Mouse (Mus musculus): ENCODE measurements around the gene Limch1. TPM values are rescaled to one million over a fixed set of nuclear protein-coding genes. Genes with fewer than 3 reads are reported as not detected.

The Limch1 gene
- polyA plus RNA-seq, 1 experiment from 2014 or later = not detected

- H3K36me3 ChIP-seq (ENCODE audit: inconsistent target) = no peaks in the 10 kb centered on the region
- no peaks in the 10 kb centered on the region for H3K79me2 ChIP-seq (ENCODE audit: inconsistent target)
- H3K27ac ChIP-seq = no peak overlapping the region
- WGBS (ENCODE audit: missing documents) = 84% methylated on average over 4 of the region's 4 CpGs
- H3K4me3 ChIP-seq (ENCODE audit: inconsistent target) = no peak overlapping the region
Observed at GRCm38 (mm10) chr5:67011985-67012384, 266.4 kb downstream of the Limch1 start.

GRCm38 (mm10) chr5:67013926-67014325, 268.3 kb downstream of the Limch1 start:
- H3K27ac ChIP-seq = no peak overlapping the region
- H3K36me3 ChIP-seq (ENCODE audit: inconsistent target) = no peaks in the 10 kb centered on the region
- no peaks in the 10 kb centered on the region for H3K79me2 ChIP-seq (ENCODE audit: inconsistent target)
- no peak overlapping the region for H3K4me3 ChIP-seq (ENCODE audit: inconsistent target)
- 81% methylated on average over 3 of the region's 3 CpGs for WGBS (ENCODE audit: missing documents)

GRCm38 (mm10) chr5:67016450-67016849, 270.8 kb downstream of the Limch1 start:
- no peak overlapping the region for H3K4me3 ChIP-seq (ENCODE audit: inconsistent target)
- no peak overlapping the region for H3K27ac ChIP-seq
- H3K36me3 ChIP-seq (ENCODE audit: inconsistent target) = no peaks in the 10 kb centered on the region
- H3K79me2 ChIP-seq (ENCODE audit: inconsistent target) = no peaks in the 10 kb centered on the region
- 17% methylated on average over 4 of the region's 7 CpGs for WGBS (ENCODE audit: missing documents)

GRCm38 (mm10) chr5:67024459-67025050, 278.9 kb downstream of the Limch1 start:
- H3K36me3 ChIP-seq (ENCODE audit: inconsistent target) = no peaks in the 10 kb centered on the region
- no peak overlapping the region for H3K27ac ChIP-seq
- H3K79me2 ChIP-seq (ENCODE audit: inconsistent target) = no peaks in the 10 kb centered on the region
- WGBS (ENCODE audit: missing documents) = 35% methylated on average over 10 of the region's 10 CpGs
- no peak overlapping the region for H3K4me3 ChIP-seq (ENCODE audit: inconsistent target)

GRCm38 (mm10) chr5:67025095-67025494, 279.5 kb downstream of the Limch1 start:
- 80% methylated on average over 8 of the region's 8 CpGs for WGBS (ENCODE audit: missing documents)
- Histone ChIP-seq H3K79me2 (ENCODE audit: inconsistent target) (no peaks in the 10 kb centered on the region), H3K4me3 (ENCODE audit: inconsistent target) (no peak overlapping the region), H3K27ac (no peak overlapping the region), H3K36me3 (ENCODE audit: inconsistent target) (no peaks in the 10 kb centered on the region)

GRCm38 (mm10) chr5:67025581-67025980, 280.0 kb downstream of the Limch1 start:
- no peaks in the 10 kb centered on the region for H3K79me2 ChIP-seq (ENCODE audit: inconsistent target)
- H3K27ac ChIP-seq = no peak overlapping the region
- H3K36me3 ChIP-seq (ENCODE audit: inconsistent target) = no peaks in the 10 kb centered on the region
- H3K4me3 ChIP-seq (ENCODE audit: inconsistent target) = no peak overlapping the region
- WGBS (ENCODE audit: missing documents) = 90% methylated on average over 6 of the region's 10 CpGs

- Histone ChIP-seq H3K4me3 (ENCODE audit: inconsistent target) (no peak overlapping the region), H3K27ac (no peak overlapping the region), H3K79me2 (ENCODE audit: inconsistent target) (no peaks in the 10 kb centered on the region), H3K36me3 (ENCODE audit: inconsistent target) (no peaks in the 10 kb centered on the region)
- 56% methylated on average over 14 of the region's 16 CpGs for WGBS (ENCODE audit: missing documents)
Observed at GRCm38 (mm10) chr5:67028786-67029185, 283.2 kb downstream of the Limch1 start.

- WGBS (ENCODE audit: missing documents) = 57% methylated on average over 3 of the region's 3 CpGs
- no peak overlapping the region for H3K4me3 ChIP-seq (ENCODE audit: inconsistent target)
- no peak overlapping the region for H3K27ac ChIP-seq
- H3K36me3 ChIP-seq (ENCODE audit: inconsistent target) = no peaks in the 10 kb centered on the region
- no peaks in the 10 kb centered on the region for H3K79me2 ChIP-seq (ENCODE audit: inconsistent target)
Observed at GRCm38 (mm10) chr5:67029946-67030345, 284.3 kb downstream of the Limch1 start.

- Histone ChIP-seq H3K79me2 (ENCODE audit: inconsistent target) (no peaks in the 10 kb centered on the region), H3K27ac (no peak overlapping the region), H3K36me3 (ENCODE audit: inconsistent target) (no peaks in the 10 kb centered on the region), H3K4me3 (ENCODE audit: inconsistent target) (no peak overlapping the region)
- 86% methylated on average over 7 of the region's 7 CpGs for WGBS (ENCODE audit: missing documents)
Observed at GRCm38 (mm10) chr5:67032601-67033000, 287.0 kb downstream of the Limch1 start.

GRCm38 (mm10) chr5:67043932-67044331, 298.3 kb downstream of the Limch1 start:
- H3K27ac ChIP-seq = no peak overlapping the region
- H3K36me3 ChIP-seq (ENCODE audit: inconsistent target) = no peaks in the 10 kb centered on the region
- no peak overlapping the region for H3K4me3 ChIP-seq (ENCODE audit: inconsistent target)
- H3K79me2 ChIP-seq (ENCODE audit: inconsistent target) = no peaks in the 10 kb centered on the region
- 49% methylated on average over 8 of the region's 9 CpGs for WGBS (ENCODE audit: missing documents)

GRCm38 (mm10) chr5:67048003-67048402, 302.4 kb downstream of the Limch1 start:
- no peaks in the 10 kb centered on the region for H3K79me2 ChIP-seq (ENCODE audit: inconsistent target)
- H3K4me3 ChIP-seq (ENCODE audit: inconsistent target) = no peak overlapping the region
- H3K27ac ChIP-seq = no peak overlapping the region
- WGBS (ENCODE audit: missing documents) = 25% methylated on average over 4 of the region's 4 CpGs
- no peaks in the 10 kb centered on the region for H3K36me3 ChIP-seq (ENCODE audit: inconsistent target)

GRCm38 (mm10) chr5:67057803-67058202, 312.2 kb downstream of the Limch1 start:
- Histone ChIP-seq H3K4me3 (ENCODE audit: inconsistent target) (no peak overlapping the region), H3K79me2 (ENCODE audit: inconsistent target) (no peaks in the 10 kb centered on the region), H3K36me3 (ENCODE audit: inconsistent target) (no peaks in the 10 kb centered on the region), H3K27ac (no peak overlapping the region)
- 81% methylated on average over 6 of the region's 6 CpGs for WGBS (ENCODE audit: missing documents)

- no peak overlapping the region for H3K4me3 ChIP-seq (ENCODE audit: inconsistent target)
- no peaks in the 10 kb centered on the region for H3K79me2 ChIP-seq (ENCODE audit: inconsistent target)
- no peaks in the 10 kb centered on the region for H3K36me3 ChIP-seq (ENCODE audit: inconsistent target)
- 25% methylated on average over 3 of the region's 4 CpGs for WGBS (ENCODE audit: missing documents)
- no peak overlapping the region for H3K27ac ChIP-seq
Observed at GRCm38 (mm10) chr5:67060519-67060918, 314.9 kb downstream of the Limch1 start.

GRCm38 (mm10) chr5:67063596-67063995, 318.0 kb downstream of the Limch1 start:
- Histone ChIP-seq H3K4me3 (ENCODE audit: inconsistent target) (no peak overlapping the region), H3K36me3 (ENCODE audit: inconsistent target) (no peaks in the 10 kb centered on the region), H3K27ac (no peak overlapping the region), H3K79me2 (ENCODE audit: inconsistent target) (no peaks in the 10 kb centered on the region)
- WGBS (ENCODE audit: missing documents) = 54% methylated on average over 9 of the region's 9 CpGs

GRCm38 (mm10) chr5:67083117-67083516, 337.5 kb downstream of the Limch1 start:
- Histone ChIP-seq H3K79me2 (ENCODE audit: inconsistent target) (no peaks in the 10 kb centered on the region), H3K27ac (no peak overlapping the region), H3K4me3 (ENCODE audit: inconsistent target) (no peak overlapping the region), H3K36me3 (ENCODE audit: inconsistent target) (no peaks in the 10 kb centered on the region)
- WGBS (ENCODE audit: missing documents) = 63% methylated on average over 6 of the region's 6 CpGs

GRCm38 (mm10) chr5:67090856-67091255, 345.2 kb downstream of the Limch1 start:
- Histone ChIP-seq H3K27ac (no peak overlapping the region), H3K79me2 (ENCODE audit: inconsistent target) (no peaks in the 10 kb centered on the region), H3K4me3 (ENCODE audit: inconsistent target) (no peak overlapping the region), H3K36me3 (ENCODE audit: inconsistent target) (no peaks in the 10 kb centered on the region)
- WGBS (ENCODE audit: missing documents) = 30% methylated on average over 5 of the region's 5 CpGs
